ENCODE assay signal across 8 mouse cellular contexts in genomic region chr12:109541540-109541899, GRCm38 (mm10). TPM values are rescaled to one million over a fixed set of nuclear protein-coding genes. Genes with fewer than 3 reads are reported as not detected.
DNase-seq lines count a peak whose midpoint lies in the region; ATAC-seq and TF ChIP-seq lines count a peak whose summit lies in the region.

No protein-coding gene starts in this region.

- 39% methylated on average over 16 of the region's 16 CpGs for WGBS in forebrain, embryonic 12.5 days
- 53% methylated on average over 16 of the region's 16 CpGs for WGBS in limb, embryonic 10.5 days
- 45% methylated on average over 16 of the region's 16 CpGs for WGBS in neural tube, embryonic 14.5 days

- TF ChIP-seq CTCF in left cerebral cortex, adult 2 months (IDR thresholded peaks at IDR 0.05): no peak

- DNase-seq in left cerebral cortex, adult 2 months (ENCODE audit: extremely low spot score in 1 of 2, low spot score in 2 of 2): no peak
- no peak for DNase-seq in left cerebral cortex, postnatal 14 days (ENCODE audit: low spot score in 2 of 2)
- DNase-seq in limb, embryonic 10.5 days (ENCODE audit: low spot score): no peak
- no peak for DNase-seq in urinary bladder, postnatal 14 days (ENCODE audit: low spot score)
- DNase-seq in spleen, adult 18-20 months: no peak
- DNase-seq in T-cell, adult 2 months (ENCODE audit: low spot score): no peak

- H3K9ac ChIP-seq in forebrain, embryonic 12.5 days: peak overlapping the region; percentile 63
- peak overlapping the region; percentile 84 for H3K9ac ChIP-seq in neural tube, embryonic 14.5 days (replicated peaks; ENCODE audit: low read depth, low read length)

- H3K9me3 ChIP-seq in forebrain, embryonic 12.5 days: peaks cover 65% of the 10 kb centered on the region
- H3K9me3 ChIP-seq in limb, embryonic 10.5 days (replicated peaks): peaks cover 27% of the 10 kb centered on the region; the same call in 1 of the 2 replicates
- peaks cover 5% of the 10 kb centered on the region for H3K9me3 ChIP-seq in neural tube, embryonic 14.5 days (ENCODE audit: control insufficient read depth, low read length)

- peak overlapping the region; percentile 50 for H3K4me3 ChIP-seq in left cerebral cortex, adult 2 months
- peak overlapping the region; percentile 51 for H3K4me3 ChIP-seq in forebrain, embryonic 12.5 days (replicated peaks)
- H3K4me3 ChIP-seq in limb, embryonic 10.5 days: peak overlapping the region; percentile 57
- peak overlapping the region; percentile 47 for H3K4me3 ChIP-seq in neural tube, embryonic 14.5 days (ENCODE audit: low read depth, low read length)

- peak overlapping the region; percentile 93 for H3K27ac ChIP-seq in left cerebral cortex, adult 2 months
- no peak overlapping the region for H3K27ac ChIP-seq in forebrain, embryonic 12.5 days
- peak overlapping the region; percentile 78 for H3K27ac ChIP-seq in limb, embryonic 10.5 days
- H3K27ac ChIP-seq in neural tube, embryonic 14.5 days (ENCODE audit: low read depth, low read length): peak overlapping the region; percentile 83

- peaks cover 21% of the 10 kb centered on the region for H3K4me1 ChIP-seq in forebrain, embryonic 12.5 days
- peaks cover 20% of the 10 kb centered on the region for H3K4me1 ChIP-seq in limb, embryonic 10.5 days
- H3K4me1 ChIP-seq in neural tube, embryonic 14.5 days (ENCODE audit: control insufficient read depth, insufficient read depth, low read length): no peaks in the 10 kb centered on the region

- peak overlapping the region; percentile 54 for H3K4me2 ChIP-seq in forebrain, embryonic 12.5 days
- H3K4me2 ChIP-seq in neural tube, embryonic 14.5 days (ENCODE audit: low read depth, low read length): peak overlapping the region; percentile 1; the same call in 1 of the 2 replicates

- intact Hi-C loops in left cerebral cortex, adult 2 months (cut with DNase I): loop anchor here (2.0 to 10.0 kb wide), 2 partner anchors 105 to 477 kb away; partner anchors contain the start of gene Begain
- intact Hi-C loops in left cerebral cortex, postnatal 14 days (cut with DNase I): loop anchor here (5.0 kb wide), 3 partner anchors 104 to 639 kb away; no protein-coding TSS in a partner anchor

- no peaks in the 10 kb centered on the region; the same call in 1 of the 2 replicates for H3K36me3 ChIP-seq in forebrain, embryonic 12.5 days (replicated peaks)
- peaks cover 46% of the 10 kb centered on the region for H3K36me3 ChIP-seq in limb, embryonic 10.5 days
- H3K36me3 ChIP-seq in neural tube, embryonic 14.5 days (ENCODE audit: control insufficient read depth, insufficient read depth, low read length): peaks cover 15% of the 10 kb centered on the region; the same call in 1 of the 2 replicates

- no peak for ATAC-seq in forebrain, embryonic 12.5 days (ENCODE audit: low FRiP score)
- no peak for ATAC-seq in neural tube, embryonic 14.5 days (ENCODE audit: low read depth)

- H3K27me3 ChIP-seq in forebrain, embryonic 12.5 days: peaks cover 6% of the 10 kb centered on the region; the same call in 1 of the 2 replicates
- H3K27me3 ChIP-seq in limb, embryonic 10.5 days (ENCODE audit: low read depth, poor library complexity, severe bottlenecking): no peaks in the 10 kb centered on the region
- H3K27me3 ChIP-seq in neural tube, embryonic 14.5 days (ENCODE audit: control insufficient read depth, insufficient read depth, low read length): no peaks in the 10 kb centered on the region

RNA-seq across cellular contexts. Expression of gene Rtl1, which starts 58.6 kb away (rescaled TPM):
- under 1 TPM; 0.16 to 0.40 TPM for total RNA-seq in left cerebral cortex, adult 2 months (2021)
- under 1 TPM; 0.09 to 0.15 TPM for total RNA-seq in left cerebral cortex, postnatal 14 days (2021)
- polyA plus RNA-seq in forebrain, embryonic 12.5 days (2016; fragmentation: Nextera tagmentation; extraction: Ambion mirVana): 1.4 and 1.6 TPM in 2 replicates
- polyA plus RNA-seq in limb, embryonic 10.5 days (2016; fragmentation: Nextera tagmentation; extraction: Ambion mirVana): 0.69 and 0.74 TPM in 2 replicates
- polyA plus RNA-seq in neural tube, embryonic 14.5 days (2014; fragmentation: Nextera tagmentation; extraction: Ambion mirVana): 2.1 and 3.0 TPM in 2 replicates
